Mouse (Mus musculus) heart, embryonic 15.5 days (tissue): ENCODE results near the gene Prkn. TPM values are rescaled to one million over a fixed set of nuclear protein-coding genes. Genes with fewer than 3 reads are reported as not detected.

Experiments used
- ATAC-seq: fragments of 200-750 bp; cut with Nextera tagmentation; replicated peaks from 2 replicates; pipeline ENCODE4 v1.8.0; 2017; ENCODE audit warnings: low read depth, moderate TSS enrichment; ENCODE audit not compliant: insufficient number of reproducible peaks, insufficient read depth, low FRiP score
- H3K27ac ChIP-seq: fragments of 300-500 bp; sonication (generic); 2 replicates; pipeline ENCODE4 v1.5.1; 2015; ENCODE audit warnings: mild to moderate bottlenecking, inconsistent platforms
- H3K27me3 ChIP-seq: fragments of 300-500 bp; sonication (generic); 2 replicates; pipeline ENCODE4 v1.6.1; 2015; ENCODE audit warnings: inconsistent platforms
- H3K36me3 ChIP-seq: fragments of 300-500 bp; sonication (generic); 2 replicates; pipeline ENCODE4 v1.6.1; 2015; ENCODE audit warnings: mild to moderate bottlenecking, inconsistent platforms
- H3K4me1 ChIP-seq: fragments of 300-500 bp; sonication (generic); replicated peaks from 2 replicates; pipeline ENCODE4 v1.6.1; 2015; ENCODE audit warnings: inconsistent platforms
- H3K4me2 ChIP-seq: fragments of 300-500 bp; sonication (generic); 2 replicates; pipeline ENCODE4 v1.6.1; 2015; ENCODE audit warnings: inconsistent platforms, mild to moderate bottlenecking, moderate library complexity
- H3K4me3 ChIP-seq: fragments of 300-500 bp; sonication (generic); 2 replicates; pipeline ENCODE4 v1.5.1; 2015; ENCODE audit warnings: mild to moderate bottlenecking, inconsistent platforms
- H3K9ac ChIP-seq: fragments of 300-500 bp; sonication (generic); 2 replicates; pipeline ENCODE4 v1.6.1; 2015; ENCODE audit warnings: mild to moderate bottlenecking, inconsistent platforms
- H3K9me3 ChIP-seq: fragments of 300-500 bp; sonication (generic); replicated peaks from 2 replicates; pipeline ENCODE4 v1.6.1; 2016; ENCODE audit warnings: inconsistent platforms
- WGBS: fragments of 180-500 bp; shearing (Covaris S2); methylation state at CpG from one replicate; pipeline ENCODE4 v1.1.7; 2015; ENCODE audit warnings: mixed read lengths; 5-methylcytosine and 5-hydroxymethylcytosine counted together
- polyA plus RNA-seq: library from polyadenylated mRNA; unstranded; fragments of >200 nt; fragmentation: Nextera tagmentation; extraction: Ambion mirVana; gene quantifications from 2 replicates; pipeline ENCODE4 v1.2.1, GENCODE M21; 2015

The Prkn gene
- polyA plus RNA-seq, 1 experiment from 2014 or later: 2.1 TPM

- Histone ChIP-seq H3K9ac (no peak overlapping the region), H3K4me1 (peaks cover 6% of the 10 kb centered on the region; the same call in 1 of the 2 replicates), H3K4me2 (no peak overlapping the region), H3K27ac (no peak overlapping the region), H3K27me3 (peaks cover 9% of the 10 kb centered on the region; the same call in 1 of the 2 replicates), H3K4me3 (no peak overlapping the region), H3K9me3 (no peaks in the 10 kb centered on the region), H3K36me3 (no peaks in the 10 kb centered on the region)
- no peak for ATAC-seq
- WGBS: 47% methylated on average over 6 of the region's 6 CpGs
Observed at GRCm38 (mm10) chr17:12047523-12047922, 1207.3 kb downstream of the Prkn start.

- WGBS: 47% methylated on average over 9 of the region's 9 CpGs
- Histone ChIP-seq H3K4me2 (no peak overlapping the region), H3K9me3 (no peaks in the 10 kb centered on the region), H3K4me3 (no peak overlapping the region), H3K9ac (no peak overlapping the region), H3K27ac (no peak overlapping the region), H3K27me3 (peaks cover 9% of the 10 kb centered on the region; the same call in 1 of the 2 replicates), H3K36me3 (no peaks in the 10 kb centered on the region), H3K4me1 (peaks cover 6% of the 10 kb centered on the region; the same call in 1 of the 2 replicates)
- ATAC-seq: no peak
Observed at GRCm38 (mm10) chr17:12048695-12049490, 1208.7 kb downstream of the Prkn start.

GRCm38 (mm10) chr17:12050261-12050660 lies 1210.1 kb downstream of the Prkn start:
- no peak overlapping the region for H3K9ac ChIP-seq
- 71% methylated on average over 5 of the region's 5 CpGs for WGBS
- H3K4me2 ChIP-seq: no peak overlapping the region
- no peak overlapping the region for H3K4me3 ChIP-seq
- no peak for ATAC-seq
- H3K27me3 ChIP-seq: peaks cover 4% of the 10 kb centered on the region; the same call in 1 of the 2 replicates
- no peaks in the 10 kb centered on the region for H3K36me3 ChIP-seq
- peaks cover 6% of the 10 kb centered on the region; the same call in 1 of the 2 replicates for H3K4me1 ChIP-seq
- no peaks in the 10 kb centered on the region for H3K9me3 ChIP-seq
- no peak overlapping the region for H3K27ac ChIP-seq

GRCm38 (mm10) chr17:12051031-12051430 lies 1210.8 kb downstream of the Prkn start:
- H3K9me3 ChIP-seq: no peaks in the 10 kb centered on the region
- H3K4me3 ChIP-seq: no peak overlapping the region
- H3K4me1 ChIP-seq: peaks cover 6% of the 10 kb centered on the region; the same call in 1 of the 2 replicates
- no peak overlapping the region for H3K4me2 ChIP-seq
- no peak overlapping the region for H3K9ac ChIP-seq
- no peaks in the 10 kb centered on the region for H3K36me3 ChIP-seq
- WGBS: 81% methylated on average over 3 of the region's 3 CpGs
- no peaks in the 10 kb centered on the region for H3K27me3 ChIP-seq
- no peak for ATAC-seq
- H3K27ac ChIP-seq: no peak overlapping the region

GRCm38 (mm10) chr17:12052651-12053050 lies 1212.5 kb downstream of the Prkn start:
- Histone ChIP-seq H3K4me2 (no peak overlapping the region), H3K9ac (no peak overlapping the region), H3K27ac (no peak overlapping the region), H3K4me1 (peaks cover 6% of the 10 kb centered on the region; the same call in 1 of the 2 replicates), H3K36me3 (no peaks in the 10 kb centered on the region), H3K27me3 (no peaks in the 10 kb centered on the region), H3K9me3 (no peaks in the 10 kb centered on the region), H3K4me3 (no peak overlapping the region)
- WGBS: 64% methylated on average over 12 of the region's 12 CpGs
- ATAC-seq: no peak

GRCm38 (mm10) chr17:12059041-12059440 lies 1218.9 kb downstream of the Prkn start:
- Histone ChIP-seq H3K27ac (no peak overlapping the region), H3K36me3 (no peaks in the 10 kb centered on the region), H3K4me1 (no peaks in the 10 kb centered on the region), H3K27me3 (no peaks in the 10 kb centered on the region), H3K4me2 (no peak overlapping the region), H3K9ac (no peak overlapping the region), H3K4me3 (no peak overlapping the region), H3K9me3 (no peaks in the 10 kb centered on the region)
- ATAC-seq: no peak
- WGBS: 83% methylated on average over 6 of the region's 6 CpGs

GRCm38 (mm10) chr17:12061381-12061780 lies 1221.2 kb downstream of the Prkn start:
- no peak overlapping the region for H3K4me3 ChIP-seq
- H3K9ac ChIP-seq: no peak overlapping the region
- H3K27ac ChIP-seq: no peak overlapping the region
- H3K4me2 ChIP-seq: no peak overlapping the region
- no peaks in the 10 kb centered on the region for H3K4me1 ChIP-seq
- no peaks in the 10 kb centered on the region for H3K9me3 ChIP-seq
- H3K27me3 ChIP-seq: no peaks in the 10 kb centered on the region
- 84% methylated on average over 10 of the region's 10 CpGs for WGBS
- ATAC-seq: no peak
- H3K36me3 ChIP-seq: no peaks in the 10 kb centered on the region

GRCm38 (mm10) chr17:12062861-12063260 lies 1222.7 kb downstream of the Prkn start:
- ATAC-seq: no peak
- WGBS: 75% methylated on average over 3 of the region's 3 CpGs
- H3K36me3 ChIP-seq: no peaks in the 10 kb centered on the region
- no peak overlapping the region for H3K4me2 ChIP-seq
- no peak overlapping the region for H3K4me3 ChIP-seq
- no peaks in the 10 kb centered on the region for H3K4me1 ChIP-seq
- no peaks in the 10 kb centered on the region for H3K27me3 ChIP-seq
- H3K9me3 ChIP-seq: no peaks in the 10 kb centered on the region
- no peak overlapping the region for H3K9ac ChIP-seq
- no peak overlapping the region for H3K27ac ChIP-seq

- Histone ChIP-seq H3K27ac (no peak overlapping the region), H3K36me3 (no peaks in the 10 kb centered on the region), H3K27me3 (no peaks in the 10 kb centered on the region), H3K4me3 (no peak overlapping the region), H3K4me2 (no peak overlapping the region), H3K9me3 (no peaks in the 10 kb centered on the region), H3K9ac (no peak overlapping the region), H3K4me1 (no peaks in the 10 kb centered on the region)
- ATAC-seq: no peak
- 95% methylated on average over 7 of the region's 7 CpGs for WGBS
Observed at GRCm38 (mm10) chr17:12063533-12063932, 1223.3 kb downstream of the Prkn start.

GRCm38 (mm10) chr17:12066054-12066453 lies 1225.9 kb downstream of the Prkn start:
- H3K4me3 ChIP-seq: no peak overlapping the region
- no peaks in the 10 kb centered on the region for H3K36me3 ChIP-seq
- whole genome bisulfite sequencing: 72% methylated on average over 10 of the region's 10 CpGs
- no peaks in the 10 kb centered on the region for H3K9me3 ChIP-seq
- ATAC-seq: no peak
- no peak overlapping the region for H3K9ac ChIP-seq
- H3K27ac ChIP-seq: no peak overlapping the region
- no peaks in the 10 kb centered on the region for H3K27me3 ChIP-seq
- H3K4me1 ChIP-seq: no peaks in the 10 kb centered on the region
- H3K4me2 ChIP-seq: no peak overlapping the region

GRCm38 (mm10) chr17:12076816-12077215 lies 1236.6 kb downstream of the Prkn start:
- Histone ChIP-seq H3K27me3 (no peaks in the 10 kb centered on the region), H3K4me2 (no peak overlapping the region), H3K4me1 (no peaks in the 10 kb centered on the region), H3K36me3 (no peaks in the 10 kb centered on the region), H3K9ac (no peak overlapping the region), H3K4me3 (no peak overlapping the region), H3K27ac (no peak overlapping the region), H3K9me3 (no peaks in the 10 kb centered on the region)
- 71% methylated on average over 2 of the region's 2 CpGs for WGBS
- no peak for ATAC-seq
